Mouse (Mus musculus) urinary bladder, postnatal 14 days (tissue): ENCODE measurements at regions not wholly inside any gene's neighbourhood (a gene's known extent, or its start where the extent isn't known, plus 50 kb on each side); places are given as distances from the start of the nearest gene placed in this dataset.

Experiments used
- DNase-seq: peaks from one replicate; pipeline ENCODE4 v3.0.0; 2021; ENCODE audit warnings: low spot score

DNA sequence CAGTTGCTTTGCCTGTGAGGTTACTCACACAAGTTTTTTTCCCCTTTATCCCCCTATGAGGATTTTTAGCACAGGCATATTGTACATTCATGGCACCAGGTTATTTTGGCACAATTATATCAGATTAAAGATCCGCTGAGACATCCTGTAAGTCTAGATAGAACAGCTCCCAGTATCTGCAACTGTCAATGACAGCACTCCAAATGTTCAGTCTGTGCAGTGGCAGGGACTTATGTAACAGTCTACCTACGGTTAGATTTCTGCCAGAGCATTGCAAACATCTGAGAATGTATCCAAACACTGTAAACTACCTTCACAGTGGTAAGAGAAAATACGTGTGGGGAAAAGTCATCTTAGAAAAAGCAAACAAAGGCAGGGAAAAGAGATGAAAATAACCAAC lies 163.5 kb upstream of the Kcnh7 start:
- DNase-seq = no peak

DNA sequence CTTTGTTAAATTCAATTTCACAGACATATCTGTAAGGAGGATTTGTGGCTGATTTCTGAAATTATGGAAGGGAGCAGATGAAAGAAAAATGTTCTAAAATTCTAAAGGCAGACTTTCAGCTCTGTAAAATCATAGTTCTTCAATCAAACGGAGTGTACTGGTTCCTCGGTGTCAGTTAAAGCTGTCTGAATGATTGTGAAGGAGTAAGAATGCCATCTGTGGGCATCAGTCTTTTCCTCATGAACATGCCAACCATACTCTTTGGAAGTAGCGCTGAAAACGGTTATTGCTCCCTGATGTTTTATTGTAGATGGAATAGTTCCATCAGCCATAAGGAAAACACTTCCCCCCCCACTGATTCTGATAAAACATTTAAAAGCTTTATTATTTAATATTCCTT lies 142.7 kb upstream of the Kcnh7 start:
- DNase-seq = no peak

DNA sequence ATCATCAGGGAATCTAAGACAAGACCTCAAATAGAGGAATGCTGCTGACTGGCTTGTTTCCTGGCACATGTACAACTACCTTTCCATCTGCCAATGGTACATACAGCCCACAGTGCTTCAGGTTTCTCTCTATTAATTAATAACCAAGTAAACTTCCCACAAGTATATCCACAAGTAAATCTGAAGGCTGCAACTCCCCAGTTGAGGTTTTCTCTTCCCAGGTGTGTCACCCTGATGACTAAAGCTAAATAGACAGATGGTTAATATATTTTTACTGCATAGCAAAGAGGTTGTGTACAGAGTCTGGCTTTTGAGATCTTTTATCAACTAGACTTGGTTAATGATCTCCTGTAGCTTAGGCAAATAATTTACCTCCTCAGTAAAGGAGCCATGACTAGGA lies 96.8 kb upstream of the Kcnh7 start:
- DNase-seq = peak; percentile 3

DNA sequence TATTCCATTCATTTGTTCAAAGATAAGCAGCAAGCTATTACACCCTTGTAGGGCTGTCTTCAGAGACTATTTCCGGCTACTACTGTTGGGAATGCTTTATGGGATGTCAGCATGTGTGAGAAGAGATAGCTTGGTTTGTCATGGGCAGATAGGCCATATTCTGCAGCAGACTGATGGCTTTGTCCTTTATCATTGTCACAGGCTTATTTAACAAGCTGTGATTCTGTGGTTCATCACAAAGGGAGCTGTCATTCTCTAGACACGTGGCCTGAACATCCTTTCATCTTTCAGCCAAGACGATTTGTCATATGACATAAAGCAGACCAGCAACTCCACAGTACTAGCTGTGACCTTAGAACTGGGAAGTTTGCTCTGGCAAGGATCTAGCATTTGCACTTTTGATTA lies 89.7 kb upstream of the Kcnh7 start:
- DNase-seq = no peak

DNA sequence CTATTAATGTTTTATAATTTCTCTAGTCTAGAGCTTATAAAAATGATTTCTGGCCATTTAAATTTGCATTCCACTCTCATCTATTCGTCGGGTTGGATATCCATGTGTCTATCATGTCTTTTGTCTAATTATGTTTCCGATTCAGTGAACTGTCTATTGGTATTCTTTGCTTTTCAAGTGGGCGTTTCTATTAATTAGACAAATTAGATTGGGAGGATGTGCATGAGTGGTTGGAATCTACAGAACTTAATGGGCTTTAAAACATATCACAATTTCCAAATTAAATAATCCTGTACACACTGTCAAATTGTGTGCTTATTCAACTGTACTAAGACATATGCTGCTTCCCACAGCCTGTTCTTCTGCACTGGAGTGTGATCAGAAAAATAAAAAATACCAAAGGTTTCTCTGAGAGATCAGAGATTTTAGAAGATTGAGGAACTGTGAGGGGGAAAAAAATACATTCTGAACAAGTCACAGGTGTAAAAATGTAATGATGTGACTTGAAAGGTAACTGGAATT lies 62.1 kb upstream of the Kcnh7 start:
- DNase-seq = no peak

DNA sequence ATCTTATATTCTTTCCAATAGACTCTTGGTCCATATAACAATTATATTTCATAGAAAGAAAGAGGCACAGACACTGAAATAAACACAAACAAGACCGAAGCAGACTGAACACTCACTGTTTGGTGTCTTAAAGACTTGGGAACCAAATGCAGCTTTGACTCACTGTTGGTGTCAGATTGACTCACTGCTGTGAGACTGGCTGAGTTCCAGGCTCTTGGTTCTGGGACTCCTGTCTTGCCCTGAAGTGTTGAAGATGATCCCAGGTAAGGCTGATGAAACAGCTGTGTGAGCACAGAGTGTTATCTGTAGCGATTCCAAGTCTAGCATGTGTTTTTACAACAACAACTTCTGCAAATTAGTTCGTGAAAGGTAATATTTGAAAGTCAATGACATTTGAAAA lies 55.2 kb upstream of the Kcnh7 start:
- DNase-seq = no peak
